Mouse (Mus musculus) lung, postnatal 4 days (tissue): ENCODE measurements around the gene Gls.

ENCODE experiments used
- DNase-seq, 2 experiments: peaks; one replicate each; pipeline ENCODE4 v3.0.0; 2021

The Gls gene

DNA sequence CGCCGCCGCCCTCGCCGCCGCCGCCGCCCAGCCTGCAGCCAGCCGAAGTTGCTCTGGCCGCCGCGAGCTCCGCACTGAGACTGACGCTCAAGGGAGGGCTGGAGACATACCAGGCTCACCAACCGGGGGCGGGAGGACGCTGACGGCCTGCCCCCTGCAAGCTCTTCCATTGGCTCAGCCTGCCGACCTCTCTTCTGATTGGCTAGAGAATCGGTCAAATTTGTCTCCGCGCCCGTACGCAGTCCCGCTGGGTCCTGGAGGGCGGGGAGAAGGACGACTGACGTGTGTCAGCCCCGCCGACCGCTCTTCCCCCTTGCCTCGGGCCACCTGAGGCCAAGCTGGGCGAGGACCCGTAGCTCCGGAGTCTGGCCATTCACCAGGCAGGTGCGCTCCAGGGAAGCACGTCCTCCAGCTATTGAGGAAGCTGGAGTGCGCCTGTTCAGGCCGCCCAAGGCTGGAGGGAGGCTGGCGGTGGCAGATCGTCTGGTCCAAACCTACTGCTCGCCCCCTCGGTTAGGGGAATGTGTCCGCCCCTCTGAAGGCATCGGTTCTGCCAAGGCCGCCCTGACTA lies at the start of gene Gls:
Gls (minus strand) TSS at position 90 of the 571 bp plus-strand sequence.
- peak; percentile 97 to 98 for DNase-seq

DNA sequence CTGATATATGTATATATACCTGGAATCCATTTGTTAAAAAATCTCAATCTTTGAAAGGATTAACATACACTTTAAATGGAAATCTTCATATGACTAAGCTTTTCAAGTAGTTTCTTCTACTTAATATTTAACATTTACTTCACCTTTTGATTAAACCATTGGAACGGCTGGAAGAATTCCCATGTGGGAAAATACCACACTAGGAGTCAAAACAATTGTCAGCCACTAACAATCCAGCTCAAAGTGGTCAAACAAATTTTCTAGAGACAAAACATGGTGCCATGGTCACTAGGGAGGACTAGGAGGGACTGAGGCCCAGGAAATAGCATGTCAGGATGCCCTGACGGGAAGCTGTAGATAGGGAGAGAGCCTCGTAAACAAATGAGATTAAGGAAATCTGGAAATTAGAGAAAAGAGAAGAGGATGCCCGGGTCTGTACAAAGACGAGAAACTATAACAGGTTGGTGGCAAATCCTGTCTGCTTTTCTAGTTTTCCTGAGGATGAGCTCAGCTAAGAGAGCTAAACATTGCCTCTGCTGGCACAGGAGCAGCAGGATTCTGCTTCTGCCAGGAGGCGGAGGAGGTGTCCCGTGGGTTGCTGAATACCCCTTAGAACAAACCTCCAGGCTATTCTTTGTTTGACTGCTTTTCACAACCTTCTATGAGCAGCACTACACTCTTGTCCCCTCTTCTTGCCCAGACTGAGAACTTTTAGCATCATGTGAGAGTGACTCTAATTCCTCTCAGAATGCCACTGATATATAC lies 47.0 kb upstream of the Gls start:
- no peak for DNase-seq

DNA sequence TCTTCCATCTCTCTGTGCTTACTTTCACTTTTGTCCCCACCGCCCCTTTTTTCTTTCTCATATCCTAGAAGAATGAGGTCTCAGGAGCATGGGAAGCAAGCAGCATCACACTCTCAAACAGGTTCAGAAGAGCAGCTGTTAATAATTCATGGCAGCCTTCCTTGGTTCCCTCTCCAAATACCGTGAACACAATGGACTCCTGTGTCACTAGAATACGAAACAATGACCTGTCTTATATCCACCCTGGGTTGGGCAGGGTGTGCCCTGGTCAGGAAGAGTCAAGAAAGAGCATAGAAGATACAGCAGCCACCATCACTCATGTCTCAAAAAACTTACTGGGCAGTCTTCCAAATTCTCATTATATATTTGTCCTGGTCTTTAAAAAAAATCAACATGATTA lies 46.3 kb upstream of the Gls start:
- DNase-seq: no peak

DNA sequence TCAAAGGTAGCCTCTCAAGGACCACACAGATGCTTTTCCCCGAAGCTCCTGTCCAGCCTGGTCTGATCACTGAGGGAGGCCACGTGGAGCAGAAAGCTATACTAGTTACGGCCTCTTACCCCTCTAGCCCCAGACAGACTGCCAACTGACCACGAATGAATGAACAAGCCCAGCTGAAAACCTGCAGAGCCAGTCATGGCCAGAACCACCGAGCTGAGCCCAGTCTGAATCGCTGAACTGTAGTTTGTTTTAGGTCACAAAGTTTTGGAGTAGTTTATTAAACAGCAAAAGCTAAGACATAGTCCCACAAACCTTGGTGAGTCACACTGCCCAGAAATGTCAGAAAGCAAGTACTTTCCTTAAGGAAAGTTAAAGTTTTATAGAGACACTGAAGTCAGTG lies 45.0 kb upstream of the Gls start:
- DNase-seq: no peak

DNA sequence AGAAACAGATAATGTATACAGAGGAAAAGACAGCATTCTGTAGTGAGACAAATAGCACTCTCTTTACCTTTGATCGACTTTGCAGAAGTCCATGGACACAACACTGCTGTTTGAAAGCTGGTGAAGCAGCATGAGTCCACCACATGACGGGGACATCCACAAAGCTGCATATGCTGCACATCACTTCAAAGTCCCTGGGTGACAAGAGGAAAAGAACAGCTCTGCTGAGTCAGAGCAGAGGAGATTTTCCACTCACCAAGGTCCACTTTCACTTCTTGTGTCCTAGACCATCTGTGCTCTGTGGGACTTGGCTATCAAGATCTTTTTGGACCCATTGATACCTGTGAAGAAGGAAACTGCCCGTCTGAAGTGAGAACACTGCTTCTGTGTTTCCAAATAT lies 41.2 kb upstream of the Gls start:
- no peak for DNase-seq

DNA sequence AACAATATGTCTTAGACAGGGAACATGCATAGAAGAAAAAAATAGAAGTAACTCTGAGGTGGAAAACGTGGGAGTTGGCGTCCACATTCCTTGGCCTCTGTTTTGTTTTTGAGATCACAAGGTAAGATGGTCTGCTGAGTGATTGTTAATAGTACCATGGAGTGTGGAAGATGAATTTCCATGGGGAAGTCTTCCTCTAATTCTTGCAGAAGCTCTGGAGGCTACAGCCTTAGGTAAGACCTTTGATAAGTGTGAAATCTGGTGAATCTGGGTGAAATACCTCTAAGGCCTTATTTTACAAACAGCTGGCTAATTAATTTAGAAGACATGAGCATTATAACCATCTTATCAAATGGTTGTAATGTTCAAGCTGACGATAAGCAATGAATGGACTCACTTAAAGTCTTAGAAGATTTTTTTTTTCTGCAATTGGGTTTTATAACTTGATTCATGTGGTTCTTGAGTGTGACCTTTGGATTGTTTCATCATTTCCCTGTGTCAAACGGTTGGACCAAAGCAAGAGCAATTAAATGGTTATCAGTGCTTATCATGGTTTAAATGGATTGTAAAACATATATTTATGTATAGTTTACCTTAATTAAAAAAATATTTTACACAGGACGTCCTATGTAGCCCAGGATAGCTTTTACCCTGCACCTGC lies 39.1 kb upstream of the Gls start:
- DNase-seq: no peak

DNA sequence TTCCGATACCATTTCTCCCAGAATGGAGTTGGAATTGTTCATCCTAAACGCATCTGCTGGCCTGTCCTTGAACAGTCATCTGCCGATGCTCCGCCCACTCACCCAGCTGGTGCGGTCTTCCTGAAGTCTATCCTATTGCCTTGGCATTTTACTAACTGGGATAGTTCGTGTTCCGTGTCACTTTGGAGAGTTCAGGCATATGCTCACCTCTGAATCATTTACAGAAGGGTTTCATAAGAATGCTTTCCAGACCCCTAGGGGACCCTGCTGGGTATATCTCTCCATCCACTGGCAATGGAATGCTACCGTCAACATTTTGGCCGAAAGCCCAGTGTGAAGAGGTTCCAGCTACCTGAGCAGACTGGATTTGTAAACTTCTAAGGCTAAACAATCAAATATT lies 37.3 kb upstream of the Gls start:
- peak; percentile 44 to 46 for DNase-seq

DNA sequence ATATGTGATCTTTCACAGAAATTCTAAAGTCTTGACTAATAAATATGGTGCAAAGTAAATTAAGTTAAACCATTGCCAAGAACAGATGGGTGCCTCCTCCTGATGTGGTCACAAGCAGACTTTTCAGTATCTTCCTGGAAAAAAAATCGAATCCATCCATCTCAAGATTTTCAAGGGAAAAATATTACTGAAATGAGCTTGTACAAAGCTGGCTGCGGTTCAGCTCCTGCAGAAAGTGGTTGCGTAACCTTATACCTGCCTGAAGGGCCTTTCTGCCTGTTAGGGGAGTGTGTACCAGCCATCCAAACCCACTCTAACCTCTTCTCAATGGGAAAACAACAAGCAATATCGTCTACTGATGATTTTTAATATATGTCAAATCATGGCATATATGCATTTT lies 36.6 kb upstream of the Gls start:
- peak in 1 of 2 experiments; percentile 8 for DNase-seq

DNA sequence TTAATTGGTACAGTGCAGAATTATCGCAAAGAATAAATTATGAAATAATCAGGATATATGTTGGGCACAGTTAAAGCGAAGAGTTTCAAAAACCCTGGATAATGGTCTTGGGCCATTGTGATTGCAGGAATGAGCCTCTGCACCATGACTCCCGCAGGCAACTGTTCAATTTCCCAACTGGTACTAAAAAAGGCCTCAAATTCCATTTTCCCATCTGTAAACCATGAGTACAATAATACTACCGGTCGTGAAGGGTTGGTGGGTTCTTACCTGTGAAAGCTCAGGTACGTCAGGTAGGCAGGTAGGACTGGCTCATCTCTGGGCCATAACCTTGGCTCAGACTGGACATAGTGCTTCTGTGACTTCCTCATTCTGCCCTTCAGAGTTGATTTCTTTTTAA lies 35.0 kb upstream of the Gls start:
- no peak for DNase-seq

DNA sequence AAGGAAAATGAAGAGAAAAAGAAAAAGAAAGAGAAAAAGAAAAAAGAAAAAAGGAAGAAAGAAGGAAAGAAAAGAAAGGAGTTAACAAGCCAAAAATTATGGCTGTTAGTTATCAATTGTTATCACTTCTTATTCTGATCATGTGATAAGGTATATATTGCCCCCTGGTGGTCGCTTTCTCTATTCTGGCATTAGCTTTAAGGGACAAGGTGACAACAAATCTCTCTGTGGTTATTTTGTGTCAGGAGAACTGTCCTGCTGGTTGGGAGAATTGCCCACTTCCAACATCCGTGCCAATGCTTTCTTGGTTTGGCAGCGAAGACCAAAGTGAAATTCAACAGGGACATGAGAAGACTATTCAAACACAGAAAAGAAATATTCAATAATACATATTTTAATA lies 34.6 kb upstream of the Gls start:
- DNase-seq: peak in 1 of 2 experiments; percentile 56

DNA sequence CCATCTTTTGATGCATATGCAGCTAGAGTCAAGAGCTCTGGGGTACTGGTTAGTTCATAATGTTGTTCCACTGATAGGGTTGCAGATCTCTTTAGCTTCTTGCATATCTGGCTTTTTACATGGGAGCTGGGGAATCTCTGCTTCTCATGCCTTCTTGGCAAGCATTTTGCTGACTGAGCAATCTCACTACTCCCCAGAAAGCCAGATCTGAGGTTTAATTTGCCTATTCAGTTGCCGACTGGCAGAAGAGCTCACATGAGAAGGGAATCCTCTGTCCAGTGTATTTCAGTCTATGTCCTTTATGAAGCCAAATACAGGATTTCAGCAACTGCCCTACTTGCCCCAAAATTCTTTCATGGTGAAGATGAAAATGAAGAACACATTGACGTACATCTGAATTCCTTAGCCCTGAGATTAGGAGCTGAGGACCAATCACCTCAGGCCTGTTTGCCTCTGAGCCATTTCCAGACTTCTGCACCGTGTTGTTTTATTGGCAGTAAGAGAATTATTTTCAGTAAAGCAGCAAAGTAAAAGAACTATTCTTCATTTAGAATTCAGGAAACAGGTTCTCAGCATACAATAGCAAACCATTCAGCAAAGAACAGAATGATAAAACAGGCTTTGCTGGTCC lies 33.0 kb upstream of the Gls start:
- DNase-seq: no peak

DNA sequence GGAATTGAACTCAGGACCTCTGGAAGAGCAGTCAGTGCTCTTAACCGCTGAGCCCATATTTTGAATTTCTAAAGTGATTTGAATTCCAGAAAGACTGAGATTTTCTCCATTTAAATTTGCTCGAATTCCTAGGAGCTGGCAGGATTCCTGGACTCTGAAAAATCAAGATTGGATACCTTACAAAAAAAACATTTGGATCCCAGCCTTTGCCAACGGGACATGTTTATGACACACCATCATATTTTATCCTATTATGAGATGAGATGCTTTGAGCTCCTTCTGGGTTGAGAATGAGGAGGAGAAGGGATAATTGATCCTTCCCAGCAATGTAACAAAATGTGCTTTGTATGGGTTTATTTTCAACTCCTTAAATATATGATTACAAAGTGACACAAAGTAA lies 31.3 kb upstream of the Gls start:
- no peak for DNase-seq

DNA sequence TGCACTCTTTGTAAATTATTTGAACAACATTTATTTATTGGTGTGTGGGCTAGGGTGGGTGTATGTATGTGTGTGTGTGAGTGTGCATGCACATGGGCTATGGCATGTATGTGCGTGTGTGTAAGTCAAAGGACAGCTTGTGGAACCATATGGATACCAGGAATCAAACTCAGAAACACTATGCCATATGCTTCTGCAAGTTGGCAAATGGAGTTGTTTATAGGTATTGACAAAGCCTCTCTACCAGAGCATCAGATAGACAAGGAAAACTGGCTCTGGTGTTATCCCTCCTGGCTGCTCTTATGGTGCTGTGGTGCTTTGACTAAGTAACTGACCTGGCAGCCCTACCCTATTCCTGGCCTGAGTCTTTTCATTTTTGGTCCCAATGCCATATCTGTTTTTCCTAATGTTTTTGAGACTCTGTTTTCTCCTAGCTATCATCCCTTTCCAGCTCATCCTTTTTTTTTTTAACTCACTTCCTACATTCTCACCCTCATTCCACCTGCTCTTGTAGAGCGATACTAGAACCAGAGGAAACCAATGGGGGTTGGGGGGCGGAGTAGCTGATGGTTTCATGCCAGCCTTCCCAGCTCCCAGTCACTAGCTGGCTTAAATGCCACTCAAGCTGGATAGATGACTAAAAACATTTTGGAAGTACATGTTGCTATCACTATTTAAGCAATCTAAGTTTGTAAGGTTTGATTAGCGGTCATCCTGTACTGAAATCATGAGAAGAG lies 27.5 kb upstream of the Gls start:
- no peak for DNase-seq

DNA sequence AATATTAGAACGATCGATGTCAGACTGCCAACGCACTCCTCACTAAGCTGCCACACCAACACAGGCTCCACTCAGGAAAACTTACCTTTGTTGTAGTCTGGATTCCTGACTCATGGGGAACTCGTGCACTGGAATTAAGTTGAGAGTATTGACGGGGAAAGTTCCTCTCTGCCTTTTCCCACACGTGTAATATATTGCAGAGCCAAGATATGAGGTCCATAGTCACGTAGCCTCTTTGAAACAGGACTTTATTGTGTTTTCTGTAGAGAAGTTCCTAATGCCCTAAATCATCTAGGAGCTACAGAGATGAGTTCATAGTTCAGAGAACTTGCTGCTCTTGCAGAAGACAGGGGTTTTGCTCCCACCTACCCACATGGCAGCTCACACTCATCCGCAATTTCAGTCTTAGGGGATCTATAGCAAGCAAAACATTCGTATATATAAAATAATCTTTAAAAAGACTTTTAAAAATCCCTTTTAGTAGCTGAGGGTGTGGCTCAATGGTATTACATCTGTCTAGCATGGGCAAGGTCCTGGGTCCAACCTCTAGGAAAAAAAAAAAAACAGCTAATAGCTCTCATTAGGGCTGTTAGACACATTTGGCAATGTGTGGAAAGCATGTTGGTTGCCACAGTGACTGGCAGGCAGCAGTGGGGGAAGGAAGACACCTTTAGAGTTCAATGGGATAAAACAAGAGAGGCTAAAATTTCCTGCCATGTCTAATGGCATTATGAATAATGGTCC lies 25.1 kb upstream of the Gls start:
- no peak for DNase-seq

DNA sequence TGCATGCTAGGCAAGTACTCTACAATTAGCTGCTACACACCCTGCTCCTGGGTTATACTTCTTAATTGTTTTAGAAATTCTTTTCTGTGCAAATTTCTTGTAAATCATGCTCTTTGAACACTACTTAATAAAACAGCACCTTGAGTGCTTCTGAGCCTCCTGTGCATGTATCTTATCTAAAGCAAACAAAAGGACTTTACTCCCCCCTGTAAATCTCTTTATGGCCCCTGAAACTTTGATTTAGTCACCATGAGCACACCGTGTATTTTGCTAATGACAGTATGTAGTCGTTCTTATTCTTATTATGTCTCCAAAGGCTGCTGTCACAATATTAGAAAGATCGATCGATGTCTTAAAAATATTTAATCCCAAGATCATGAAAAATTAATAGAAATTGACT lies 23.9 kb upstream of the Gls start:
- DNase-seq: no peak

DNA sequence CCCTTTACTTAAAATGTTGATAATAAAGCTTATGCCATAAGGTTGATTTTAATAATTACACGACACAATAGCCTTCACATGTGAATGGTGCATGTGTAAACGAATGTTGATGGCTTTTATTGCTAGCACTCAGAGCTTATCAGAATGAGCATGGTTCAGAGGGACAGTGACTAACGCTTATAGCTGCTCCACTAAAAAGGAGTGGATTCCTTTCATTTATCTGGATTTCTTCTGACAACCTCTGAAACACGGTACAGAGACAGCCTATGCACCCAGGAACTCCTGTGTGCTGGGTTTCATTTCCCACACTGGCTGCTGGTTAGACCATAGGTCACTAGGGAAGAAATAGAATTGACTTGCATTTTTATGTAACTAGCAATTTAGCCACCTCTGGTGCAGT lies 23.2 kb upstream of the Gls start:
- no peak for DNase-seq

DNA sequence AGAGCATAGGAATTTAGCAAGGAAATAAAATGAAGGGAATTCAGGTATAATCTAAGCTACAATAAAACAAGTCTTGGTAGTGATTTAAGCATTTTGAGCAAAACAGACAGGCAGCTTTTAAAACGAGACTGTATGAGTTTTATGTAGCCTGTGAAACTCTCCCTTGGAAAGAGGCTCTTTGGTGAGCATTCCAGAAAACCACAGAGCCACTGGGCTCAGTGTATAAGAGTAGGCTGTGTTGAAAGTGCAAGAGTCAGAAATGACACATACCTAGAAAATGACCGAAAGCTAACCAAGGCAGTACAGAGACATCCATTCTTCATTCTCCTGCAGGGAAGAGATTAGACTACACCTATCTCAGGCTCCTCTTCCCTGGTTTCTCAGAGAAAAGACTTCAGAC lies 21.4 kb upstream of the Gls start:
- DNase-seq: no peak

DNA sequence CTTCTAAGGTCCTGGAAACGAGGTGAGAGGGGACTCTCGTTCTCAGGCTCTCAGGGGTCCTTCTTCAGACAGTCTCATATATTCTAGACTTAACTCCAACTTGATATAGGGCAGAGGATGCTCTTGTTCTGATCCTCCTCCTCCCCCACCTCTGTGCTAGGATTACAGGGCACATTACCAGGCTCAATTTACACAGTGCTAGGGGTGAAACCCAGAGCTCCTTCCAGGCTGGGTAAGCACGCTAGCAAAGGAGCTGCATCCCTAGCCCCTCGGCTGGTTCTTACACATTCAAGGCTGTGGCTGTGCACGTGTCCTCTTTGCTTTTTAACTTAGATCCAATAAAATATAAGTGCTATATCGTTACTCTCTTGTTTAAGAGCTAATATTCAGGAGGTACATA lies 20.4 kb upstream of the Gls start:
- DNase-seq: no peak

DNA sequence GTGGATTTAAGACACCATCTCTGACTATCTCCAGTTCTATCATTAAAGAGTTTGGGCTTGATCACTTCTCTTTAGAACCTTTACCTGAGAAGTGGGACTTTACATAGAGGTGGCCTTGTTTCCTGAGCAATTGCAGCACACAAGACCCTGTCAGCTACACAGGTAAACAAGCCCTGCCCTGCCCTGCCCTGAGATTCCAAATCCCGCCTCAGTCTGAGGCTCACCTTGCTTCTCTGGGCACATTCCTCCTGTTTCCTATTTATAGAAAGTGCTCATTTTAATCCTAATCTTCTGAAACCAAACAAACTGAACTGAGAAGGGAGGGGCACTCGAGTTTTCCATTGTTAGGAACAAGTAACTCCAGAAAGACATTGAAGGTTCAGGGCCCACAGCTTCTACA lies 19.4 kb upstream of the Gls start:
- DNase-seq: no peak

DNA sequence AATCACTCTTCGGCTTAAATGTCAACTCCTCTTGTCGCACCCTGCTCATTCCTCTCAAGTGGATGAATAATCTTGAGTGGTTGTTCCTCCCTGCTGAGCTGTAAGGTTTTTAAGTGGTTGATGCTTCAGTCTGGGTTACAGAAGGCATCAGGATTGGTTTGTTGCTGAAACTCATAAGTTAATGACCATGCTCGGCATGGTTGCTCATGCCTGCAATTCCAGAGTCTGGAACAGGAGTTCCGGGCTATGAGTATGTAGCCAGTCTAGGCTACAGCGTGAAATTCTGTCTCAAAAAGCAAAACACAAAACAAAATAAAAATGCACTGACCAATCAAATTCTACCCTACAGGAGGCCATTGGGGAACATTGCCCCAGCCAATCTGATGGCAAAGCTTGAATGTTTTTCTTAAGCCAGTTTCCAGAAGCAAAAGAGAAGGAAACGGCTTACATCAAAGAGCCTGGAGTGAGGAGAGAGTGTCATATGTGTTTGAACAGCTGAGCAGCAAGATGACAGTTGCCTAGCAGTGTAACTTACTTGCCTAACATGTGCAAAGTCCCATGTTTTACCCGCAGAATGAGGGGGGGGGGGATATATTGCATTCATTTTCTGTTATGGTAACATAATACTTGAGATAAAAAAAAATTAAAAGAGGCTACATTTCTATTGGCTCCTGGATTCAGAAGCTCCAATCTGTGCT lies 18.2 kb upstream of the Gls start:
- DNase-seq: no peak

DNA sequence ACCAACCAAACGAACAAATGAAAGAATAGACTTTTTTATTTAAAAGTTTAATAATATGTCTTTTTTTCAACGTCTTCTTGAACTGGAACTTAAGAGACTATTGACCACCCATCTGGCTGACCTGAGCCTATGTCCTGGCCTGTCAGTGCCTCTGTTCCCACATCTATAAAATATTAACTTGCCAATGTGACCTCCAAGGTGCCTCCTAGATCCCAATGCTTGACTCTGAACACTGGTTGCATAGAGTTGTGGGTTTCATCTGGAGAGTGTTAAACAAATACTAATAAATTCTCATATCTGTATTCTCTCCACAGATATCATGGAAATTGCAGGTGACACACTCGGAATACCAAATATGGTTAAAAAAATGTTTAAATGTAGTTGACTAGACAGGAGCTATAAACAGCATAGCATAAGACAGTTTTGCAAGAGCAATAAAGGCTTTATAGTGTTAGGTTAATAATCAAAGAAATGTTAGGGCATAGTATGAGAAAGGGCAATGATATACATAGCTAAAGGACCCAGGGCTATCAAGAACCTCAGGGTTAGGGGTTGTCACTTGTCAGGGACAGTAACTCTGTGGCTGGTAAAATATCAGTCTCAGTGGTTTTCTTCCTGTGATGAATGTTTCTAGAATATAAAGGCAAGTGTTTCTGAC lies 16.0 kb upstream of the Gls start:
- no peak for DNase-seq
